Mouse (Mus musculus) neural tube, embryonic 14.5 days (tissue): Measurements from ENCODE around the gene Rhox12. TPM values are rescaled to one million over a fixed set of nuclear protein-coding genes. Genes with fewer than 3 reads are reported as not detected.

Source experiments
- polyA plus RNA-seq: library from polyadenylated mRNA; unstranded; fragments of >200 nt; fragmentation: Nextera tagmentation; extraction: Ambion mirVana; gene quantifications from 2 replicates; pipeline ENCODE4 v1.2.1, GENCODE M21; 2014

Rhox12 gene
- polyA plus RNA-seq, 1 experiment from 2014 or later: not detected

Other genes starting within 250 kb of the Rhox12 start
- gene Rhox8, start 232.0 kb downstream of the Rhox12 start, polyA plus RNA-seq: not detected in 2 replicates
- not detected in 2 replicates for gene Rhox7b, start 213.7 kb downstream of the Rhox12 start, polyA plus RNA-seq
- gene Rhox9, start 209.1 kb downstream of the Rhox12 start, polyA plus RNA-seq: not detected in 2 replicates
- gene Btg1-ps1, start 92.1 kb downstream of the Rhox12 start, polyA plus RNA-seq: not detected in 2 replicates
- not detected in 2 replicates for gene Btg1-ps2, start 67.8 kb downstream of the Rhox12 start, polyA plus RNA-seq
- not detected in 2 replicates for gene Rhox10, start 44.4 kb downstream of the Rhox12 start, polyA plus RNA-seq
- not detected in 2 replicates for gene Rhox11, start 25.8 kb downstream of the Rhox12 start, polyA plus RNA-seq
- not detected in 2 replicates for gene Rhox13, start 10.3 kb upstream of the Rhox12 start, polyA plus RNA-seq
- 6.9 and 9.0 TPM in 2 replicates for gene Zbtb33, start 78.9 kb upstream of the Rhox12 start, polyA plus RNA-seq
- gene Tmem255a, start 141.5 kb upstream of the Rhox12 start, polyA plus RNA-seq: 65.1 and 66.9 TPM in 2 replicates
- 0.15 TPM in 1 of 2 replicates, not detected in the other for gene Atp1b4, start 205.3 kb upstream of the Rhox12 start, polyA plus RNA-seq